Mouse (Mus musculus) megakaryocyte progenitor cell, adult 5-6 weeks (primary cell): Measurements from ENCODE around the gene Gpr156. TPM values are rescaled to one million over a fixed set of nuclear protein-coding genes. Genes with fewer than 3 reads are reported as not detected.
A peak's percentile ranks its signal among the peaks of the same experiment; 100 is the strongest.
"Not testable (repeated sequence)": the region's sequence is repeated elsewhere in the genome, so short reads cannot be mapped to it uniquely, and the experiment has no call there.

Source experiments
- ATAC-seq: replicated peaks from 2 replicates; pipeline ENCODE4 v1.8.0; 2016; ENCODE audit warnings: mild to moderate bottlenecking, moderate TSS enrichment, inconsistent platforms; ENCODE audit not compliant: poor library complexity
- total RNA-seq, 2 experiments: library from RNA; stranded (forward) in 1 of 2; stranded (reverse) in 1 of 2; fragments of 157-497, 149-512 nt in 1 of 2; fragments of 200-1000 nt in 1 of 2; gene quantifications; 2 replicates each; pipeline versions ENCODE4 v1.2.3 to v1.2.4; 2015 to 2017

The Gpr156 gene
- total RNA-seq, 2 experiments from 2014 or later: not detected

GRCm38 (mm10) chr16:37997771-37998170, 81.5 kb downstream of the Gpr156 start:
- ATAC-seq: no peak

GRCm38 (mm10) chr16:37999762-38000161, 83.5 kb downstream of the Gpr156 start:
- no peak for ATAC-seq

- no peak for ATAC-seq
Measured at GRCm38 (mm10) chr16:38000178-38000577, 83.9 kb downstream of the Gpr156 start.

GRCm38 (mm10) chr16:38001766-38002165, 85.5 kb downstream of the Gpr156 start:
- ATAC-seq: no peak

- ATAC-seq: no peak
Measured at GRCm38 (mm10) chr16:38002485-38002884, 86.2 kb downstream of the Gpr156 start.

GRCm38 (mm10) chr16:38004486-38005020, 88.3 kb downstream of the Gpr156 start:
- no peak for ATAC-seq

GRCm38 (mm10) chr16:38005471-38005870, 89.2 kb downstream of the Gpr156 start:
- no peak for ATAC-seq

- ATAC-seq: no peak
Measured at GRCm38 (mm10) chr16:38008371-38008770, 92.1 kb downstream of the Gpr156 start.

GRCm38 (mm10) chr16:38009041-38009825, 92.9 kb downstream of the Gpr156 start:
- ATAC-seq: no peak

GRCm38 (mm10) chr16:38011486-38011885, 95.2 kb downstream of the Gpr156 start:
- no peak for ATAC-seq

GRCm38 (mm10) chr16:38012382-38012781, 96.1 kb downstream of the Gpr156 start:
- peak; percentile 68 for ATAC-seq

GRCm38 (mm10) chr16:38012891-38013290, 96.6 kb downstream of the Gpr156 start:
- ATAC-seq: no peak

GRCm38 (mm10) chr16:38014951-38015350, 98.7 kb downstream of the Gpr156 start:
- no peak for ATAC-seq

GRCm38 (mm10) chr16:38016928-38017524, 100.7 kb downstream of the Gpr156 start:
- no peak for ATAC-seq

- no peak for ATAC-seq
Measured at GRCm38 (mm10) chr16:38017958-38018376, 101.7 kb downstream of the Gpr156 start.

GRCm38 (mm10) chr16:38032644-38033043, 116.3 kb downstream of the Gpr156 start:
- ATAC-seq: peak; percentile 93

GRCm38 (mm10) chr16:38033071-38033470, 116.8 kb downstream of the Gpr156 start:
- peak; percentile 74 for ATAC-seq

- ATAC-seq: not testable (repeated sequence)
Measured at GRCm38 (mm10) chr16:38038101-38038500, 121.8 kb downstream of the Gpr156 start.

- no peak for ATAC-seq
Measured at GRCm38 (mm10) chr16:38042160-38042559, 125.9 kb downstream of the Gpr156 start.

- no peak for ATAC-seq
Measured at GRCm38 (mm10) chr16:38044551-38044950, 128.3 kb downstream of the Gpr156 start.

- ATAC-seq: no peak
Measured at GRCm38 (mm10) chr16:38047781-38048558, 131.7 kb downstream of the Gpr156 start.
